Mouse (Mus musculus): Measurements from ENCODE around the gene Ccr6.

GRCm38 (mm10) chr17:8206691-8207090, 29.2 kb upstream of the Ccr6 start:
- TF ChIP-seq POLR2A (IDR thresholded peaks at IDR 0.05; ENCODE audit: low read depth, low read length) (no peak), CTCF (IDR thresholded peaks at IDR 0.05; ENCODE audit: borderline replicate concordance, insufficient read depth, low read length) (no peak)
